Mouse (Mus musculus) spleen, adult 2 months (tissue): ENCODE data around the gene Frs3.

Experiments
- CTCF ChIP-seq: fragments of 200-500 bp; IDR thresholded peaks from 2 replicates; pipeline ENCODE4 v1.5.1; 2011; ENCODE audit warnings: mild to moderate bottlenecking, inconsistent platforms; ENCODE audit not compliant: insufficient read depth, insufficient read length, insufficient replicate concordance; ENCODE audit errors: extremely low read depth
- POLR2A ChIP-seq: fragments of 200-500 bp; IDR thresholded peaks from 2 replicates; pipeline ENCODE4 v1.6.1; 2011; ENCODE audit warnings: low read depth, low read length, inconsistent platforms

DNA sequence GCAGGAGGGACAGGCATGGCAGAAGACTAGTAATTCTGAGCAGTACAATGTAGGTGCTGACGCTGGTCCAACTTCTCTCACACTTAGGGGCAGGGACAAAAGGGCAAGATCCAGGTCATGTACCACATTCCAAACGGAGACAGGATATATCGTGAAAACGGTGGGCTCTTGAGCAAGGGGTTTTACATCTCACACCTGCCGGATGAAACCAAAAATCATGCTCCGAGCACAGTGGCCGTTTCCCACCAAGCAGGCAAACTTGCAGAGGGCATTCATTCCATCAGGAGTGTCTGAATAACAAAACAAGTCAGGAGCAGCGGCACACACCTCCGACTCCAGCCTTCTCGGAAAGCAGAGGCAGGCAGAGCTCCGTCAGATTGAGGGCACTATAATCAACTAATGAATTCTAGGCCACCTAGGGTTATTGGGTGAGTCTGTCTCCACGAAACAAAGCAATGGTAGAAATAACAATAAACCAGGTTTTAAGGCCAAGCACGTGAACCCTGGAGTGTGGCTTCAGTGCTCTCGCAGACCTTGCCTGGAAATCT is 46.8 kb downstream of the Frs3 start:
- TF ChIP-seq CTCF, result no peak
- no peak for TF ChIP-seq POLR2A
